In genomic region chr1:134237438-134237837, GRCm38 (mm10) we compare ENCODE assay signal across 29 mouse cellular contexts. TPM values are rescaled to one million over a fixed set of nuclear protein-coding genes. Genes with fewer than 3 reads are reported as not detected.
DNase-seq lines count a peak whose midpoint lies in the region; ATAC-seq and TF ChIP-seq lines count a peak whose summit lies in the region.
"Had no signal": no experiment of that assay in that cellular context is flagged by ENCODE, and none has a peak within 500 bp of the region (broad histone marks: within the 10 kb centered on the region; RNA-seq: fewer than 3 reads in every experiment).

No protein-coding gene starts in this region.

- no peak for DNase-seq in liver, embryonic 13.5 days
- DNase-seq in splenic B cell, adult 2 months (ENCODE audit: low read depth, low spot score), result peak; percentile 15
- DNase-seq: adrenal gland, adult 2 months; adrenal gland, postnatal 36 days; B cell, adult 2 months; cerebellum, postnatal 25 days; gastrocnemius, postnatal 10 days; heart, postnatal 14 days; layer of hippocampus, adult 9-11 months; lung, adult 18-20 months; midbrain, embryonic 14.5 days; retina, postnatal 1 day; right cerebral cortex, postnatal 25 days had no signal

- ATAC-seq in liver, embryonic 13.5 days (ENCODE audit: low read depth), result peak; percentile 61
- no peak; the same call in 1 of the 2 replicates for ATAC-seq in liver, embryonic 12.5 days
- ATAC-seq in intestine, postnatal 0 days, result peak; percentile 42
- ATAC-seq in granulocyte monocyte progenitor cell, adult 5-6 weeks (replicated peaks; ENCODE audit: poor library complexity, severe bottlenecking), result no peak
- ATAC-seq in CD4-positive, CD25-positive, alpha-beta regulatory T cell, adult 4 months, result no peak
- ATAC-seq: activated CD4-positive, CD25-positive, alpha-beta regulatory T cell, adult 4 months; forebrain, embryonic 13.5 days; hindbrain, embryonic 16.5 days; lung, postnatal 0 days had no signal

- H3K27me3 ChIP-seq in liver, embryonic 13.5 days, result peaks cover 81% of the 10 kb centered on the region
- peaks cover 94% of the 10 kb centered on the region for H3K27me3 ChIP-seq in liver, embryonic 12.5 days (replicated peaks)
- H3K27me3 ChIP-seq in intestine, postnatal 0 days (replicated peaks; ENCODE audit: control insufficient read depth, insufficient read depth, low read length), result peaks cover 27% of the 10 kb centered on the region
- H3K27me3 ChIP-seq in splenic B cell, adult 2 months (ENCODE audit: control insufficient read depth, insufficient read depth, low read length, poor library complexity, severe bottlenecking), result no peaks in the 10 kb centered on the region
- H3K27me3 ChIP-seq: CH12.LX had no signal

- no peak overlapping the region for H3K4me2 ChIP-seq in liver, embryonic 13.5 days
- H3K4me2 ChIP-seq in liver, embryonic 12.5 days, result no peak overlapping the region
- no peak overlapping the region for H3K4me2 ChIP-seq in intestine, postnatal 0 days (replicated peaks; ENCODE audit: low read depth)
- H3K4me2 ChIP-seq: forebrain, embryonic 13.5 days had no signal

- H3K4me1 ChIP-seq in liver, embryonic 13.5 days (replicated peaks), result peaks cover 27% of the 10 kb centered on the region; the same call in 1 of the 2 replicates
- H3K4me1 ChIP-seq in liver, embryonic 12.5 days, result peaks cover 23% of the 10 kb centered on the region; the same call in 1 of the 2 replicates
- 0 out of 2 replicates have a peak, but pooled peaks cover 7% of the 10 kb centered on the region for H3K4me1 ChIP-seq in intestine, postnatal 0 days (replicated peaks; ENCODE audit: control insufficient read depth, insufficient read depth, low read length)

- WGBS in liver, embryonic 13.5 days (ENCODE audit: insufficient replicate concordance), result 53% methylated on average over 3 of the region's 3 CpGs
- WGBS in liver, embryonic 12.5 days (ENCODE audit: insufficient replicate concordance), result 54% methylated on average over 3 of the region's 3 CpGs
- WGBS in intestine, postnatal 0 days, result 45% methylated on average over 3 of the region's 3 CpGs

- H3K9me3 ChIP-seq in liver, embryonic 13.5 days (replicated peaks), result no peaks in the 10 kb centered on the region
- no peaks in the 10 kb centered on the region for H3K9me3 ChIP-seq in liver, embryonic 12.5 days (replicated peaks)
- H3K9me3 ChIP-seq in intestine, postnatal 0 days (ENCODE audit: control insufficient read depth), result no peaks in the 10 kb centered on the region
- H3K9me3 ChIP-seq: forebrain, embryonic 13.5 days; hindbrain, embryonic 10.5 days had no signal

- H3K36me3 ChIP-seq in liver, embryonic 13.5 days, result no peaks in the 10 kb centered on the region
- H3K36me3 ChIP-seq in liver, embryonic 12.5 days, result no peaks in the 10 kb centered on the region
- H3K36me3 ChIP-seq in intestine, postnatal 0 days (ENCODE audit: control insufficient read depth, insufficient read depth), result no peaks in the 10 kb centered on the region
- no peaks in the 10 kb centered on the region for H3K36me3 ChIP-seq in splenic B cell, adult 2 months (ENCODE audit: control insufficient read depth, insufficient read depth, low read length, poor library complexity, severe bottlenecking)
- H3K36me3 ChIP-seq: hindbrain, embryonic 10.5 days had no signal

- H3K4me3 ChIP-seq in liver, embryonic 13.5 days (replicated peaks), result no peak overlapping the region
- no peak overlapping the region for H3K4me3 ChIP-seq in liver, embryonic 12.5 days
- H3K4me3 ChIP-seq in intestine, postnatal 0 days (ENCODE audit: low read depth, low read length), result no peak overlapping the region
- H3K4me3 ChIP-seq: forebrain, embryonic 13.5 days; hindbrain, embryonic 10.5 days had no signal

- H3K9ac ChIP-seq in liver, embryonic 13.5 days, result no peak overlapping the region
- H3K9ac ChIP-seq in liver, embryonic 12.5 days, result no peak overlapping the region
- H3K9ac ChIP-seq in intestine, postnatal 0 days (ENCODE audit: low read depth, low read length), result no peak overlapping the region
- H3K9ac ChIP-seq: forebrain, embryonic 13.5 days had no signal

- no peak overlapping the region for H3K27ac ChIP-seq in liver, embryonic 13.5 days
- no peak overlapping the region for H3K27ac ChIP-seq in liver, embryonic 12.5 days
- H3K27ac ChIP-seq in intestine, postnatal 0 days (ENCODE audit: low read depth, low read length), result no peak overlapping the region
- H3K27ac ChIP-seq: forebrain, embryonic 13.5 days; hindbrain, embryonic 10.5 days had no signal

- no peak for TF ChIP-seq CTCF in intestine, postnatal 0 days (IDR thresholded peaks at IDR 0.05; ENCODE audit: low read depth)

RNA-seq across cellular contexts. Expression of gene Adora1, which starts 2.2 kb away (rescaled TPM):
- 0.12 and 0.13 TPM in 2 replicates for polyA plus RNA-seq in liver, embryonic 13.5 days (2015; fragmentation: Nextera tagmentation; extraction: Ambion mirVana)
- 0.06 and 0.16 TPM in 2 replicates for polyA plus RNA-seq in liver, embryonic 12.5 days (2016; fragmentation: Nextera tagmentation; extraction: Ambion mirVana)
- polyA plus RNA-seq in intestine, postnatal 0 days (2015; fragmentation: Nextera tagmentation; extraction: Ambion mirVana), result 2.2 and 2.4 TPM in 2 replicates
- total RNA-seq in granulocyte monocyte progenitor cell, adult 5-6 weeks (2014; fragmentation: Nextera tagmentation), result not detected in 2 replicates
- not detected in 2 replicates for total RNA-seq in granulocyte monocyte progenitor cell, adult 5-6 weeks (2017)
- polyA plus RNA-seq in CD4-positive, CD25-positive, alpha-beta regulatory T cell, adult 4 months (2017; shearing (Covaris generic)), result under 1 TPM in 1 of 2 experiments, not detected in 1; 0.26 TPM
- total RNA-seq: CH12.LX; monocyte, adult 5-6 weeks had no signal

RNA-seq across cellular contexts. Expression of gene Mybph, which starts 44.2 kb away (rescaled TPM):
- polyA plus RNA-seq in liver, embryonic 13.5 days (2015; fragmentation: Nextera tagmentation; extraction: Ambion mirVana), result 1.6 and 1.9 TPM in 2 replicates
- polyA plus RNA-seq in liver, embryonic 12.5 days (2016; fragmentation: Nextera tagmentation; extraction: Ambion mirVana), result 0.37 and 1.1 TPM in 2 replicates
- 0.13 TPM in 1 of 2 replicates, not detected in the other for polyA plus RNA-seq in intestine, postnatal 0 days (2015; fragmentation: Nextera tagmentation; extraction: Ambion mirVana)
- total RNA-seq in granulocyte monocyte progenitor cell, adult 5-6 weeks (2014; fragmentation: Nextera tagmentation), result not detected in 2 replicates
- total RNA-seq in granulocyte monocyte progenitor cell, adult 5-6 weeks (2017), result not detected in 2 replicates
- polyA plus RNA-seq in CD4-positive, CD25-positive, alpha-beta regulatory T cell, adult 4 months (2017; shearing (Covaris generic)), result not detected
- total RNA-seq: ES-E14; heart, postnatal 14 days; left cerebral cortex, postnatal 10 days; monocyte, adult 5-6 weeks had no signal
- polyA plus RNA-seq: activated CD4-positive, CD25-positive, alpha-beta regulatory T cell, adult 4 months; forebrain, embryonic 13.5 days; intestine, embryonic 14.5 days had no signal

RNA-seq across cellular contexts. Expression of gene Myog, which starts 52.4 kb away (rescaled TPM):
- polyA plus RNA-seq in liver, embryonic 13.5 days (2015; fragmentation: Nextera tagmentation; extraction: Ambion mirVana), result 2.7 and 4.1 TPM in 2 replicates
- polyA plus RNA-seq in liver, embryonic 12.5 days (2016; fragmentation: Nextera tagmentation; extraction: Ambion mirVana), result 1.1 and 4.9 TPM in 2 replicates
- 0.08 TPM in 1 of 2 replicates, not detected in the other for polyA plus RNA-seq in intestine, postnatal 0 days (2015; fragmentation: Nextera tagmentation; extraction: Ambion mirVana)
- not detected in 2 replicates for total RNA-seq in granulocyte monocyte progenitor cell, adult 5-6 weeks (2014; fragmentation: Nextera tagmentation)
- not detected in 2 replicates for total RNA-seq in granulocyte monocyte progenitor cell, adult 5-6 weeks (2017)
- not detected for polyA plus RNA-seq in CD4-positive, CD25-positive, alpha-beta regulatory T cell, adult 4 months (2017; shearing (Covaris generic))
- total RNA-seq: adrenal gland, adult 2 months; adrenal gland, postnatal 36 days; CH12.LX; heart, postnatal 14 days; left cerebral cortex, postnatal 10 days; monocyte, adult 5-6 weeks had no signal
- polyA plus RNA-seq: activated CD4-positive, CD25-positive, alpha-beta regulatory T cell, adult 4 months; adrenal gland, adult 2 months; cerebellum, adult 2 months; forebrain, embryonic 13.5 days; gonadal fat pad, adult 2 months; hindbrain, embryonic 16.5 days; intestine, embryonic 14.5 days; lung, postnatal 0 days; midbrain, embryonic 14.5 days had no signal

RNA-seq across cellular contexts. Expression of gene Chil1, which starts 55.5 kb away (rescaled TPM):
- 1.8 and 2.4 TPM in 2 replicates for polyA plus RNA-seq in liver, embryonic 13.5 days (2015; fragmentation: Nextera tagmentation; extraction: Ambion mirVana)
- 1.4 and 1.5 TPM in 2 replicates for polyA plus RNA-seq in liver, embryonic 12.5 days (2016; fragmentation: Nextera tagmentation; extraction: Ambion mirVana)
- 0.50 and 0.99 TPM in 2 replicates for polyA plus RNA-seq in intestine, postnatal 0 days (2015; fragmentation: Nextera tagmentation; extraction: Ambion mirVana)
- not detected in 2 replicates for total RNA-seq in granulocyte monocyte progenitor cell, adult 5-6 weeks (2014; fragmentation: Nextera tagmentation)
- total RNA-seq in granulocyte monocyte progenitor cell, adult 5-6 weeks (2017), result 4.7 and 6.3 TPM in 2 replicates
- under 1 TPM; 0.51 to 0.94 TPM for polyA plus RNA-seq in CD4-positive, CD25-positive, alpha-beta regulatory T cell, adult 4 months (2017; shearing (Covaris generic))
- polyA plus RNA-seq: activated CD4-positive, CD25-positive, alpha-beta regulatory T cell, adult 4 months had no signal

Comparison
In these comparisons a context has a peak if more than half of its experiments do, and no peak if none do; other contexts are left out.
1. ATAC-seq: peak in liver, embryonic 13.5 days (single experiment) and intestine, postnatal 0 days (single experiment); none in liver, embryonic 12.5 days (single experiment), granulocyte monocyte progenitor cell, adult 5-6 weeks (single experiment) and CD4-positive, CD25-positive, alpha-beta regulatory T cell, adult 4 months (single experiment).